Mouse (Mus musculus): Measurements from ENCODE around the gene Sbds. TPM values are rescaled to one million over a fixed set of nuclear protein-coding genes. Genes with fewer than 3 reads are reported as not detected.

Gene Sbds
- polyA plus RNA-seq, 1 experiment from 2014 or later, result 97.5 TPM

DNA sequence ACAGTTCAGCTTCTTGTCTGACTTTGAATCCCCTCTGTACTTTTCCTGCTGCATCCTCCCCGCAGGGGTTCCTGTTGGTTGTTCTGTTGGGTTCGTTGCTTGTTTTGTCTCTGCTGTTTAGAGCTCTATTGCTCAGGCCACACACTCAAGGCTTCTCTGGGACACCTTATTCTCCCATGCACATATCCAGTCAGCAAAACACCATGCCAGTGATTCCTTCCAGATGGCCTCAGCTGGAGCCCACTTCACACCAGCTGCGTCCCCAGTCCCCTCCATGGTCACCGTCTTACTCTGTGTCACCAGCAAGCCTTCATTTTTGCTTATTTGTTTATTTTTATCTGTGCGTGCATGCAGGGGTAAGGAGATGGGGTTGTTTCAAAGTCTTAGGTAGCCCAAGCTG is 38.6 kb upstream of the Sbds start:
- TF ChIP-seq CTCF (IDR thresholded peaks at IDR 0.05) (no peak), EP300 (IDR thresholded peaks at IDR 0.05) (no peak)
- H3K9me3 ChIP-seq (ENCODE audit: low read length), result no peaks in the 10 kb centered on the region
- H3K36me3 ChIP-seq (ENCODE audit: insufficient read depth, low read length), result peaks cover 15% of the 10 kb centered on the region
- H3K27ac ChIP-seq (ENCODE audit: low read length), result no peak overlapping the region
- no peak overlapping the region for H3K9ac ChIP-seq (replicated peaks; ENCODE audit: low read depth)
- no peak overlapping the region for H3K4me3 ChIP-seq (ENCODE audit: low read depth, low read length)
- 78% methylated on average over 5 of the region's 5 CpGs for WGBS
- no peak for DNase-seq (ENCODE audit: low spot score)
- H3K4me2 ChIP-seq (replicated peaks; ENCODE audit: low read depth, low read length), result no peak overlapping the region
- no peaks in the 10 kb centered on the region for H3K27me3 ChIP-seq (replicated peaks; ENCODE audit: insufficient read depth, low read length)
- H3K4me1 ChIP-seq (ENCODE audit: insufficient read depth, low read depth, low read length), result no peaks in the 10 kb centered on the region
- peak; percentile 33; the same call in 1 of the 2 replicates for ATAC-seq

GRCm38 (mm10) chr5:130292976-130293375 is 37.6 kb upstream of the Sbds start:
- H3K27me3 ChIP-seq (replicated peaks; ENCODE audit: insufficient read depth, low read length), result no peaks in the 10 kb centered on the region
- peaks cover 11% of the 10 kb centered on the region; the same call in 1 of the 2 replicates for H3K36me3 ChIP-seq (ENCODE audit: insufficient read depth, low read length)
- DNase-seq (ENCODE audit: low spot score), result no peak
- H3K4me1 ChIP-seq (ENCODE audit: insufficient read depth, low read depth, low read length), result no peaks in the 10 kb centered on the region
- WGBS, result 79% methylated on average over 4 of the region's 4 CpGs
- H3K4me2 ChIP-seq (replicated peaks; ENCODE audit: low read depth, low read length), result no peak overlapping the region
- no peak for TF ChIP-seq CTCF (IDR thresholded peaks at IDR 0.05)
- TF ChIP-seq EP300 (IDR thresholded peaks at IDR 0.05), result no peak
- no peak overlapping the region for H3K9ac ChIP-seq (replicated peaks; ENCODE audit: low read depth)
- no peaks in the 10 kb centered on the region for H3K9me3 ChIP-seq (ENCODE audit: low read length)
- no peak for ATAC-seq
- H3K27ac ChIP-seq (ENCODE audit: low read length), result no peak overlapping the region
- H3K4me3 ChIP-seq (ENCODE audit: low read depth, low read length), result no peak overlapping the region

GRCm38 (mm10) chr5:130290775-130291174 is 35.4 kb upstream of the Sbds start:
- DNase-seq (ENCODE audit: low spot score), result no peak
- ATAC-seq, result no peak

DNA sequence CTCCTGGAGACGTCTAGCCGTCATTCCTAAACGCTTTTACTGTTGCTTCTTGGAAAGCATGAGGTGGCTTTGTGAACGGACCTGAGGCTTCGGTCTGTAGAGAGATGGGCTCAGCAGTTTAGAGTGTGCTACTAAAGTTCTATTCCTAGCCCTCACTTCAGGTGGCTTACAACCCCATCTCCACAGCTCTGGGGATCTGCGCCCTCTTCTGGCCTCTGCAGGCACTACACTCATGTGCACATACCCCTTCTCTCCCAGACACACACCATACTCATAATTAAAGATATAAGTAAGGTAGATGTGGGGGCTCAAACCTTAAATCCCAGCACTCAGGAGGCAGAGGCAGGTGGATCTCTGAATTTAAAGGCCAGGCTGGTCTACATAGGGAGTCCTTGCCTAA is 34.9 kb upstream of the Sbds start:
- TF ChIP-seq EP300 (IDR thresholded peaks at IDR 0.05), result no peak
- TF ChIP-seq CTCF (IDR thresholded peaks at IDR 0.05), result no peak

More at GRCm38 (mm10) chr5:130290775-130291174, 35.4 kb upstream of the Sbds start:
- H3K9me3 ChIP-seq (ENCODE audit: low read length), result no peaks in the 10 kb centered on the region
- H3K36me3 ChIP-seq (ENCODE audit: insufficient read depth, low read length), result no peaks in the 10 kb centered on the region
- H3K9ac ChIP-seq (replicated peaks; ENCODE audit: low read depth), result no peak overlapping the region
- H3K27me3 ChIP-seq (replicated peaks; ENCODE audit: insufficient read depth, low read length), result no peaks in the 10 kb centered on the region
- 93% methylated on average over 12 of the region's 12 CpGs for WGBS
- H3K4me2 ChIP-seq (replicated peaks; ENCODE audit: low read depth, low read length), result no peak overlapping the region
- no peak for TF ChIP-seq CTCF (IDR thresholded peaks at IDR 0.05)
- no peak for TF ChIP-seq EP300 (IDR thresholded peaks at IDR 0.05)
- H3K4me1 ChIP-seq (ENCODE audit: insufficient read depth, low read depth, low read length), result no peaks in the 10 kb centered on the region
- no peak overlapping the region for H3K4me3 ChIP-seq (ENCODE audit: low read depth, low read length)
- H3K27ac ChIP-seq (ENCODE audit: low read length), result no peak overlapping the region

GRCm38 (mm10) chr5:130288106-130288505 is 32.8 kb upstream of the Sbds start:
- DNase-seq (ENCODE audit: low spot score) (no peak), ATAC-seq (no peak)
- Histone ChIP-seq H3K4me1 (ENCODE audit: insufficient read depth, low read depth, low read length) (no peaks in the 10 kb centered on the region), H3K4me2 (replicated peaks; ENCODE audit: low read depth, low read length) (no peak overlapping the region), H3K27ac (ENCODE audit: low read length) (no peak overlapping the region), H3K9me3 (ENCODE audit: low read length) (no peaks in the 10 kb centered on the region), H3K27me3 (replicated peaks; ENCODE audit: insufficient read depth, low read length) (no peaks in the 10 kb centered on the region), H3K36me3 (ENCODE audit: insufficient read depth, low read length) (no peaks in the 10 kb centered on the region), H3K4me3 (ENCODE audit: low read depth, low read length) (no peak overlapping the region), H3K9ac (replicated peaks; ENCODE audit: low read depth) (no peak overlapping the region)
- TF ChIP-seq EP300 (IDR thresholded peaks at IDR 0.05) (no peak), CTCF (IDR thresholded peaks at IDR 0.05) (no peak)
- WGBS, result 79% methylated on average over 7 of the region's 7 CpGs

More for the DNA sequence above, 34.9 kb upstream of the Sbds start:
- ATAC-seq, result no peak
- no peaks in the 10 kb centered on the region for H3K27me3 ChIP-seq (replicated peaks; ENCODE audit: insufficient read depth, low read length)
- no peaks in the 10 kb centered on the region for H3K9me3 ChIP-seq (ENCODE audit: low read length)
- no peak overlapping the region for H3K27ac ChIP-seq (ENCODE audit: low read length)
- H3K4me2 ChIP-seq (replicated peaks; ENCODE audit: low read depth, low read length), result no peak overlapping the region
- no peaks in the 10 kb centered on the region for H3K4me1 ChIP-seq (ENCODE audit: insufficient read depth, low read depth, low read length)
- 97% methylated on average over 6 of the region's 6 CpGs for WGBS
- no peaks in the 10 kb centered on the region for H3K36me3 ChIP-seq (ENCODE audit: insufficient read depth, low read length)
- no peak overlapping the region for H3K9ac ChIP-seq (replicated peaks; ENCODE audit: low read depth)
- H3K4me3 ChIP-seq (ENCODE audit: low read depth, low read length), result no peak overlapping the region
- DNase-seq (ENCODE audit: low spot score), result no peak

DNA sequence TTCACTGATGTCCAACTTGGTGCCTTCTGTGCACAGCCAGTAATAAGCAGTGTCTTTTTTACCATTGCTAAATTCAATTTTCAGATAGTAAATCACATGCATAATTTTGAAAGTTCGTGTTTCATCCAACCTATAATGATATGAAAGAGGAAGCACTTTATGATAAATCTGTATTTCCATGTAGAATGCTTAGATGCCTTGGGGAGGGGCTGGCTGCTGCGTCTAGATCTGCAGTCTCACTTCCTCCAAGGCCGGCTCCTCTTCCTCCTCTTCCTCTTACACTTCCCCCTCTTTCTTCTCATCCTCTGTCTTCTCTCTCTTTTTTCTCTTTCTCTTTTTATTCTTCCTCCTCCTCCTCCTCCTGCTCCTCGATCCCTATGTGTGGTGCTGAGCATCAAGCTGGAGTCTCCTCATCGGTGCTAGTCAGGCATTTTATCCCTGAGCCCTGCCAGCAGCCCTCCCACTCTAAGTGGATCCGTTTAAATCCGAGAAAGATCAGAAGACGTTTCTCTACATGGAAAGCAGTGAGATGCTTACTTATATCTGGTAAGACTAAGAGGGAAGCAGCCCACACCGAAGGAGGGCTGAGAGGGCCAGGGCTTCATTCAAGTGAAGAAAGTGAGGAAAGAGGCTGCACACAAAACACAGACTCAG is 27.9 kb upstream of the Sbds start:
- no peak overlapping the region for H3K4me3 ChIP-seq (ENCODE audit: low read depth, low read length)
- H3K4me1 ChIP-seq (ENCODE audit: insufficient read depth, low read depth, low read length), result no peaks in the 10 kb centered on the region
- no peak overlapping the region for H3K9ac ChIP-seq (replicated peaks; ENCODE audit: low read depth)
- H3K36me3 ChIP-seq (ENCODE audit: insufficient read depth, low read length), result peaks cover 11% of the 10 kb centered on the region; the same call in 1 of the 2 replicates
- H3K27ac ChIP-seq (ENCODE audit: low read length), result no peak overlapping the region
- DNase-seq (ENCODE audit: low spot score), result no peak
- no peak overlapping the region for H3K4me2 ChIP-seq (replicated peaks; ENCODE audit: low read depth, low read length)
- no peaks in the 10 kb centered on the region for H3K27me3 ChIP-seq (replicated peaks; ENCODE audit: insufficient read depth, low read length)
- H3K9me3 ChIP-seq (ENCODE audit: low read length), result no peaks in the 10 kb centered on the region
- WGBS, result 90% methylated on average over 9 of the region's 9 CpGs
- ATAC-seq, result no peak
- no peak for TF ChIP-seq CTCF (IDR thresholded peaks at IDR 0.05)
- TF ChIP-seq EP300 (IDR thresholded peaks at IDR 0.05), result no peak
